Mouse (Mus musculus) embryonic facial prominence, embryonic 15.5 days (tissue): ENCODE data around the gene Tmem63a. TPM values are rescaled to one million over a fixed set of nuclear protein-coding genes. Genes with fewer than 3 reads are reported as not detected.

Experiments used
- ATAC-seq: fragments of 200-750 bp; cut with Nextera tagmentation; 2 replicates; pipeline ENCODE4 v1.8.0; 2017; ENCODE audit warnings: low read depth, moderate TSS enrichment; ENCODE audit not compliant: insufficient number of reproducible peaks, low FRiP score, low TSS enrichment
- H3K27ac ChIP-seq: fragments of 300-500 bp; sonication (generic); replicated peaks from 2 replicates; pipeline ENCODE4 v1.5.1; 2015; ENCODE audit warnings: mild to moderate bottlenecking, inconsistent platforms
- H3K27me3 ChIP-seq: fragments of 300-500 bp; sonication (generic); 2 replicates; pipeline ENCODE4 v1.6.1; 2015; ENCODE audit warnings: inconsistent platforms
- H3K36me3 ChIP-seq: fragments of 300-500 bp; sonication (generic); 2 replicates; pipeline ENCODE4 v1.6.1; 2015; ENCODE audit warnings: mild to moderate bottlenecking, inconsistent platforms
- H3K4me1 ChIP-seq: fragments of 300-500 bp; sonication (generic); 2 replicates; pipeline ENCODE4 v1.6.1; 2015; ENCODE audit warnings: inconsistent platforms
- H3K4me2 ChIP-seq: fragments of 300-500 bp; sonication (generic); replicated peaks from 2 replicates; pipeline ENCODE4 v1.6.1; 2015; ENCODE audit warnings: mild to moderate bottlenecking, inconsistent platforms
- H3K4me3 ChIP-seq: fragments of 300-500 bp; sonication (generic); replicated peaks from 2 replicates; pipeline ENCODE4 v1.5.1; 2015; ENCODE audit warnings: mild to moderate bottlenecking, inconsistent platforms
- H3K9ac ChIP-seq: fragments of 300-500 bp; sonication (generic); 2 replicates; pipeline ENCODE4 v1.6.1; 2015; ENCODE audit warnings: inconsistent platforms
- H3K9me3 ChIP-seq: fragments of 300-500 bp; sonication (generic); replicated peaks from 2 replicates; pipeline ENCODE4 v1.6.1; 2016; ENCODE audit warnings: inconsistent platforms
- WGBS: fragments of 180-500 bp; shearing (Covaris S2); methylation state at CpG from one replicate; pipeline ENCODE4 v1.1.7; 2015; 5-methylcytosine and 5-hydroxymethylcytosine counted together
- polyA plus RNA-seq: library from polyadenylated mRNA; unstranded; fragments of >200 nt; fragmentation: Nextera tagmentation; extraction: Ambion mirVana; gene quantifications from 2 replicates; pipeline ENCODE4 v1.2.1, GENCODE M21; 2015

The Tmem63a gene
- polyA plus RNA-seq, 1 experiment from 2014 or later = 18.5 TPM

- 58% methylated on average over 5 of the region's 5 CpGs for WGBS
- ATAC-seq = no peak
- Histone ChIP-seq H3K4me1 (peaks cover 17% of the 10 kb centered on the region), H3K4me3 (no peak overlapping the region), H3K4me2 (no peak overlapping the region), H3K36me3 (no peaks in the 10 kb centered on the region), H3K27ac (no peak overlapping the region), H3K27me3 (no peaks in the 10 kb centered on the region), H3K9ac (no peak overlapping the region), H3K9me3 (no peaks in the 10 kb centered on the region)
Observed at GRCm38 (mm10) chr1:181011601-181012000, 69.5 kb downstream of the Tmem63a start.

GRCm38 (mm10) chr1:181012416-181012815 is 70.3 kb downstream of the Tmem63a start:
- no peak for ATAC-seq
- Histone ChIP-seq H3K27ac (no peak overlapping the region), H3K4me1 (peaks cover 21% of the 10 kb centered on the region), H3K36me3 (no peaks in the 10 kb centered on the region), H3K27me3 (no peaks in the 10 kb centered on the region), H3K9me3 (no peaks in the 10 kb centered on the region), H3K9ac (no peak overlapping the region), H3K4me2 (no peak overlapping the region), H3K4me3 (no peak overlapping the region)
- WGBS = 79% methylated on average over 3 of the region's 3 CpGs

- H3K4me1 ChIP-seq = peaks cover 24% of the 10 kb centered on the region
- ATAC-seq = no peak
- H3K36me3 ChIP-seq = no peaks in the 10 kb centered on the region
- no peak overlapping the region for H3K4me3 ChIP-seq
- no peak overlapping the region for H3K27ac ChIP-seq
- no peak overlapping the region for H3K4me2 ChIP-seq
- H3K9me3 ChIP-seq = no peaks in the 10 kb centered on the region
- no peak overlapping the region for H3K9ac ChIP-seq
- 80% methylated on average over 6 of the region's 6 CpGs for WGBS
- H3K27me3 ChIP-seq = no peaks in the 10 kb centered on the region
Observed at GRCm38 (mm10) chr1:181013446-181013845, 71.3 kb downstream of the Tmem63a start.

DNA sequence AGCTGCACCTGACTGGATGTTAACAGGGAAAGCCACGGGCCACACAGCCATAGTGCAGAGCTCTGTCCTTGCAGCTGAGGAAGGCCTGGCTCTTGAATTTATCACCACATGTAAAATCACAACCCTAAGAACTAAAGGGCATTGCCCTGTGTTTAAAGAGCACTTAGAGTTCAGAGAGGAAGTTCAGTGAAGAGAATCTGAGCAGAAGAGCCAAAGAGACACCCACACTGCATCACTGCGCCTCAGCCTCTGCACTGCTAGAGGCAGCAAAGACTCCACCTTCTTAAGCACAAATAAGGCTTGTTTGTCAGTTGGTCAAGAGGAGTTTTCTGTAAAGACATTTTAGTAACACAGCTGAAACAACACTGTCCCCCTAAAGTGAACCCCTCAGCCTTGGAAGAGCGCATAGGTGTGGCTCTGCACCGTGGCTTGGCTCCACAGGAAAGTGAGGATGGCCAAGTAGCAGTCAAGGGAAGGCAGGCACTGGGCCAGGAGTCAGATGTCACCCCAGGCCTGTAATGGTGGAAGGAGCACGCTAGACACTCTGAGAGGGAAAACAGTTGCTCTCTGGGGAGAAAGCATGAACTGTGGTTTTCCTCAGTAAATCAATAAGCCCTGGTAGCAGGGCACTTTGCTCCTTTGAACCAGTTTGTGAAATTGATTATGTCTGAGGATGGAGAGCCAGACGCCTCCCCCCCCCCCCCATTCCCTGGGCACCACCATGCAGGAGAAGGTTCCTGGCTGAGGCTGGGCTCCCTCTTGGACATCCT is 72.8 kb downstream of the Tmem63a start:
- Histone ChIP-seq H3K27ac (peak overlapping the region; percentile 66; the same call in 1 of the 2 replicates), H3K4me3 (no peak overlapping the region), H3K4me2 (0 out of 2 replicates have a peak overlapping the region, but pooled peaks have one; percentile 10), H3K27me3 (no peaks in the 10 kb centered on the region; the same call in 1 of the 2 replicates), H3K9me3 (no peaks in the 10 kb centered on the region), H3K9ac (no peak overlapping the region), H3K36me3 (no peaks in the 10 kb centered on the region), H3K4me1 (peaks cover 24% of the 10 kb centered on the region)
- no peak for ATAC-seq
- WGBS = 60% methylated on average over 6 of the region's 6 CpGs

- Histone ChIP-seq H3K9ac (no peak overlapping the region), H3K4me3 (no peak overlapping the region), H3K9me3 (no peaks in the 10 kb centered on the region), H3K36me3 (no peaks in the 10 kb centered on the region), H3K4me1 (peaks cover 24% of the 10 kb centered on the region), H3K27me3 (no peaks in the 10 kb centered on the region; the same call in 1 of the 2 replicates), H3K4me2 (peak overlapping the region; percentile 95; the same call in 1 of the 2 replicates), H3K27ac (peak overlapping the region; percentile 66)
- no peak for ATAC-seq
Observed at GRCm38 (mm10) chr1:181015558-181015957, 73.4 kb downstream of the Tmem63a start.

- peak overlapping the region; percentile 95; the same call in 1 of the 2 replicates for H3K4me2 ChIP-seq
- no peak for ATAC-seq
- no peak overlapping the region for H3K4me3 ChIP-seq
- peak overlapping the region; percentile 66 for H3K27ac ChIP-seq
- H3K36me3 ChIP-seq = no peaks in the 10 kb centered on the region
- peaks cover 24% of the 10 kb centered on the region for H3K4me1 ChIP-seq
- H3K27me3 ChIP-seq = no peaks in the 10 kb centered on the region; the same call in 1 of the 2 replicates
- WGBS = 63% methylated on average over 4 of the region's 4 CpGs
- no peak overlapping the region for H3K9ac ChIP-seq
- no peaks in the 10 kb centered on the region for H3K9me3 ChIP-seq
Observed at GRCm38 (mm10) chr1:181016045-181016444, 73.9 kb downstream of the Tmem63a start.

GRCm38 (mm10) chr1:181016532-181017131 is 74.5 kb downstream of the Tmem63a start:
- Histone ChIP-seq H3K9ac (no peak overlapping the region), H3K4me3 (peak overlapping the region; percentile 51), H3K36me3 (no peaks in the 10 kb centered on the region), H3K27ac (peak overlapping the region; percentile 66), H3K27me3 (no peaks in the 10 kb centered on the region; the same call in 1 of the 2 replicates), H3K4me2 (peak overlapping the region; percentile 95), H3K4me1 (peaks cover 24% of the 10 kb centered on the region), H3K9me3 (no peaks in the 10 kb centered on the region)
- 0 out of 2 replicates have a peak, but pooled peaks have one; percentile 44 for ATAC-seq
- WGBS = under 1% methylated on average over 21 of the region's 21 CpGs

DNA sequence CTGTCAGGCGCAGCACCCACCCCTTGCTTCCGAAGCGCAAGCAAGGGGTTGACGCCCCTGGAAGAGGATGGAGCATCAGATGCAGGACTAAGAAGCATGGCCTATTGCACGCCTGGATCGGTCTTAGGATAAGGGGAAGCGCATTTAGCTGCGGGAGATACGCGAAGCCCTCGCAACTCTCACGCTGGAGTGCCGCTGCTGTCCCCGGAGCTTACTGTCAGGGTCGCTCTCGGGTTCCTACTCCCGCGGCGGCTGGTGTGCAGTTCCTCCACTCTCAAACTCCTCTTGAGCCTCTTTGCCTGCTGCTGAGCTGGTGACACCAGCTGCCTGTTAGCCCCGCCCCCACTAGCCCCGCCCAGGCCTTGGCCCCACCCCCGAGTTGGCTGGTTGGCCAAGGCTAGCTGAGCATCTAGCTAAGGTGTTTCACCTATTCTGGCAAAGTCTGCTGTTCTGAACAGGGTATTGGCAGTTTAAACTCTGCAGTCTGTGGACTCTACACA is 75.1 kb downstream of the Tmem63a start:
- Histone ChIP-seq H3K9me3 (no peaks in the 10 kb centered on the region), H3K4me2 (peak overlapping the region; percentile 95), H3K4me1 (peaks cover 24% of the 10 kb centered on the region), H3K4me3 (peak overlapping the region; percentile 51), H3K27ac (peak overlapping the region; percentile 66), H3K36me3 (no peaks in the 10 kb centered on the region), H3K9ac (no peak overlapping the region), H3K27me3 (no peaks in the 10 kb centered on the region; the same call in 1 of the 2 replicates)
- under 1% methylated on average over 22 of the region's 22 CpGs for WGBS
- peak; percentile 69 for ATAC-seq

- no peak for ATAC-seq
- Histone ChIP-seq H3K27ac (no peak overlapping the region; the same call in 1 of the 2 replicates), H3K27me3 (no peaks in the 10 kb centered on the region; the same call in 1 of the 2 replicates), H3K4me3 (no peak overlapping the region), H3K4me1 (peaks cover 24% of the 10 kb centered on the region), H3K36me3 (no peaks in the 10 kb centered on the region), H3K9ac (no peak overlapping the region), H3K4me2 (peak overlapping the region; percentile 95; the same call in 1 of the 2 replicates), H3K9me3 (no peaks in the 10 kb centered on the region)
- 77% methylated on average over 13 of the region's 13 CpGs for WGBS
Observed at GRCm38 (mm10) chr1:181017890-181018420, 75.8 kb downstream of the Tmem63a start.

GRCm38 (mm10) chr1:181020756-181021487 is 78.8 kb downstream of the Tmem63a start, which contains the start of gene Ephx1:
Ephx1 (minus strand) TSS chr1:181020904.
- ATAC-seq = no peak
- H3K36me3 ChIP-seq = no peaks in the 10 kb centered on the region
- H3K27ac ChIP-seq = no peak within 1 kb of the TSS
- 47% methylated on average over 5 of the region's 5 CpGs for WGBS
- H3K9ac ChIP-seq = no peak within 1 kb of the TSS
- no peak within 1 kb of the TSS for H3K4me3 ChIP-seq
- H3K27me3 ChIP-seq = no peaks in the 10 kb centered on the region; the same call in 1 of the 2 replicates
- H3K9me3 ChIP-seq = no peaks in the 10 kb centered on the region
- no peak within 1 kb of the TSS for H3K4me2 ChIP-seq
- H3K4me1 ChIP-seq = peaks cover 14% of the 10 kb centered on the region
